Mouse (Mus musculus): ENCODE measurements at regions not wholly inside any gene's neighbourhood (a gene's known extent, or its start where the extent isn't known, plus 50 kb on each side); places are given as distances from the start of the nearest gene placed in this dataset.
A peak's percentile ranks its signal among the peaks of the same experiment; 100 is the strongest.
"Not testable (repeated sequence)": the region's sequence is repeated elsewhere in the genome, so short reads cannot be mapped to it uniquely, and the experiment has no call there.

- DNase-seq: no peak
Measured at GRCm38 (mm10) chr7:138758386-138758785, 87.5 kb upstream of the Ppp2r2d start.

GRCm38 (mm10) chr7:138748442-138748841 is 97.4 kb upstream of the Ppp2r2d start:
- DNase-seq: no peak

GRCm38 (mm10) chr7:138746616-138747015 is 99.3 kb upstream of the Ppp2r2d start:
- no peak for DNase-seq

- DNase-seq: no peak
Measured at GRCm38 (mm10) chr7:138742516-138742845, 103.4 kb upstream of the Ppp2r2d start.

DNA sequence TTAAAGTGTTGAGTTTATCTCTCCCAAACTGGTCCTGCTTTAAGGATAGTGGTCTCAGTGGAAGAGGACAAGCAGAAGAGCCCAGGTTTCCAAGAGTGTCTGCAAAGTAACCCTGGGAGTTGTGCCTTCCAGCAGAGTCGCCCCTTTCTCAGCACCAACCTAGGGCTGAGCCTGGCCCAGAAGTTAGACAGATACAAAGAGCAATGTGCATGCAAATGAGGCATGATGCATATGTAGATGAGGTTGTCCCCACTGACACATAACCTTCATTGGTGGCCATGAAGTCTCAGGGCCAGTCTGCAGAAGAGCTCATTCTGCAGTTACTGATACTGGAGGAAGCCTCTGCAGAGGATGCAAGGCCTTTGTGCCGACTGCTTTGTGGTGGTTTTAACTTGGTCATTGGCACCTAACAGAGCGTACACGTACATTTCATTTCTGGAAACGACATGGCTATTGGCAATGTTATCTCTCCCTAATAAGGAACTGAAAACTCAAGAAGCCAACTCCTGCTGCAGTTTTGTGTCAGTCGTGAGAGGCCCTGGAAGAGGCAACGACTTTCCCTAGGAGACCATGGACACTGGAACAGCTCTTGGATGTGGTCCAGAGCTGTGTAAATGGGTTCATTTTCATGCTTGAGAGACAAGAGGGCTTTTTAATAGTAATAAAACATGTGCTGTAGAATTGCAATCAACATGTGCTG is 103.9 kb upstream of the Ppp2r2d start:
- DNase-seq: no peak

DNA sequence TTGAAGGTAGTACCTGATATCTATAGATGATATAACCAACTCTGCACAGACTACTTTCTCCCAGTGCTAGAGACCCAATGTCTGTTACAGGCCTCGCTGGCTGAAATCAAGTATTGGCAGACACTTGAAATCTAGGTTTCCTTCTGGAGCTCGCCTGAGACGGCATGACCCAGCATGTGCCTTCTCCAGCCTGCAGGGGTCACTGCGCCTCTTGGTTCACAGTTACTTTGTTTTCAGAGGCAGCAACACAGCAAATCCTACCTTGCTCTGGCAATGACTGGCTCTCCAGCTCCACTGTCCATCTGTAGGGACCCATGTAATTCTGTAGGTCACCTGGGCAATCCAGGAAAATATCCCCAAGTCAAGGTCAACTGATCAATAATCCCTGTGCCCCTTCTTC is 111.6 kb upstream of the Ppp2r2d start:
- DNase-seq: peak; percentile 41

- no peak for DNase-seq
Measured at GRCm38 (mm10) chr7:138724829-138725228, 121.0 kb upstream of the Ppp2r2d start.

DNA sequence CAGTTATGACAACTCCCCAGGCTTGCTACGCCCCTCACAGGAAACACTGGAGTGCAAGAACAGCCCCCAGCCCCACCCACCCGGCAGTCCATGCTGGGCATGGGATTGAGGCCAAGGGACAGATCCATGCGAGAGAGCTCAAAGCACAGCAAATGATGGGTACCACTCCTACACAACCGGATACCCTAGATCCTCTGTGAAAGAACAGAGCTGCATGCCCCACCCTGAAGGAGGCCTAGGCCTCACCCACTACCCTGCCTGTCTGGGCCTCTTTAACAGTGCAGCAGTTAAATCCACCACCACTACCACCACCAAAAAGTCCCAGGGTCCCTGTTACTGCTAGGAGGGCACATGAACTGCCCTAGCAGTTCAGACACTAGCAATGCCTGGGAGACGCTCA is 126.3 kb upstream of the Ppp2r2d start:
- DNase-seq: no peak

DNA sequence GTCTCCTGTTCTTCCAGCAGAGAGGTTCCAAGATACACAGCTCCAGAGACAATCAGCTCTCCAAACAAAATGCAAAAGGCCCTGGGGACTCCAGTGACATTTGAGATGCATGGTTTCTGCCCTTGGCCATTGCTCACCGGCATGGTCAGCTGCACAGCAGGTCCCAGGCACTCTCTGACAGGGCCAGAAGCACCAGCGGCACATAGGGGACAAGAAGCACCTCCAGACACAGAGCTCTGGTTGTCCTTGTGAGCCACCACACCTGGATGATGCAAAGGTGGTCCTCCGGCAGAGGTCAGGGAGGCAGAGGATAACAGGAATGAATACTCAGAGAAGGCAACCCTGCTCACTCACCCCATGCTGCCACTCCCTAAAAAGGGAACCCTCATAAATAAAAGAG is 126.8 kb upstream of the Ppp2r2d start:
- no peak for DNase-seq

GRCm38 (mm10) chr7:138714731-138715130 is 131.1 kb upstream of the Ppp2r2d start:
- no peak for DNase-seq

- no peak for DNase-seq
Measured at GRCm38 (mm10) chr7:138708373-138708772, 137.5 kb upstream of the Ppp2r2d start.

DNA sequence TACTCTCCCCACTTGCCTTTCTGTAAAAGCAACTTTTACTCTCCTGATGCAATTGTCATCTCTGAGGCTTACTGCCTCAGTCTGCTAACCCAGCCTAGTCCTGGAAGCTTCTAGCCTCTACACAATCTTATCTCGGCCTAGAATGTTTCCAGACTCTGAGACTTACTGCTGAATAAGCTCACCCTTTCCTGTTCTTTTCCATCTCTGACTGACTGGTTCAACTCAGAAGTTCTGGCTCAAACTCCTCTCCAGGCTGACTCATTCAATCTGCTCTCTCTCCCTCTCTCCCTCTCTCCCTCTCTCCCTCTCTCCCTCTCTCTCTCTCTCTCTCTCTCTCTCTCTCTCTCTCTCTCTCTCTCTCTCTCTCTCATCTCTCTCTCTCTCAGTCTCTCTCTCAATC is 146.3 kb upstream of the Ppp2r2d start:
- DNase-seq: not testable (repeated sequence)

DNA sequence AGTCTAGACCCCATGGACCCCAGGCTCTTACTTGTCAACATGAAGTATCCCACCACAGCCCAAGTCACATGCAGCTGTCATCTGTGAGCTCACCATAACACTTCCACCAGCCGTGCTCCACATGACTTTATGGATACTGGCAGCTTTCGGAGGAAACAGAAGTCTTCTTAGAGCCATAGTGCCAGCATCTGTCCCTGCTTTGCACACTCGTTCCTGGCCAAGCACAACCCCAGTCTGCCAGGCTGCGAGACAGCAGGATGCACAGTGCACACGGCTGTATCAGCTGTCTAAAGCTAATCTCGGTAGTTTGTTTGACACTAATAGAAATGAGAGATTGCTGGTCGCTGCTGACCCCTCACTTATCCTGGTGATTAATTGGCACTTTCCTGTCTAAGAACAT is 163.7 kb upstream of the Ppp2r2d start:
- DNase-seq: no peak

DNA sequence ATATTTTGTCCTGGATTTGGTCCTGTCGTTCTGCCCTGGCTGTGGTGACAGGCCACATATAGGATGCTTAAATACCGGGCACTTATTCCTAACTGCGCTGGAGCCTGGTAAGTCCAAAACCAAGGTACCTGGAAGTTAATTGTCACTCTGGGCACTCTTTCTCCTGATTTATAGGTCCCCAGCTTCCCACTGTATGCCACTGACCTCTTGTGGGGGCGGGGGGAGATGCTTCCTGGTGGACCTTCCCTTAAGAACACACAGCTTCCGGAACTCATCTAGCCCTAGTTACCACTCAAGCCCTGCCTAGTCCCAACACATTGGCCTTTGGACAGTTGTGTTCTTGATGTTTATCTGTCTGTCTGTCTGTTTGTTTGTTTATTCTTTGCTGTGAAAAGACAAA is 165.3 kb upstream of the Ppp2r2d start:
- no peak for DNase-seq

- DNase-seq: no peak
Measured at GRCm38 (mm10) chr7:138679575-138679974, 166.3 kb upstream of the Ppp2r2d start.

GRCm38 (mm10) chr7:138672959-138673358 is 172.9 kb upstream of the Ppp2r2d start:
- DNase-seq: no peak

DNA sequence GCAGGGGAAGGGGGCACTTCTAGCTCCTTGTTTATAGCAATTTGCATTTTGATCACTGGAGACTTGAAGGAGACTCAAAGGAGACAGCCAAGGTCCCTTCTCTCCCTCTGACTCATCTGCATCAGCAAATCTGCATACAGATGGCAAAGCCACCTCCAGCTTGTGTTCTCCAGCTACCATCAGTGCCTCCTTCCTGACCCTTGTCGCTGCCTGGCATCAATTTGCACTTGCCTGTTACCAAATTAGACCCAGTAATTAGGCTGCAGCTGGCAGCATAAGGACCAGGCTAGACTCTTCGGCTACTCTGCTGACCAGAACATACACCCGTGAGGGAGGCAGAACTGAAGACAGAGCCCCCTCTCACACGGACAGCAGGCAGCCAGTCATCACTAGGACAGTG is 177.5 kb upstream of the Ppp2r2d start:
- no peak for DNase-seq

- DNase-seq: no peak
Measured at GRCm38 (mm10) chr7:138660124-138660523, 185.8 kb upstream of the Ppp2r2d start.

DNA sequence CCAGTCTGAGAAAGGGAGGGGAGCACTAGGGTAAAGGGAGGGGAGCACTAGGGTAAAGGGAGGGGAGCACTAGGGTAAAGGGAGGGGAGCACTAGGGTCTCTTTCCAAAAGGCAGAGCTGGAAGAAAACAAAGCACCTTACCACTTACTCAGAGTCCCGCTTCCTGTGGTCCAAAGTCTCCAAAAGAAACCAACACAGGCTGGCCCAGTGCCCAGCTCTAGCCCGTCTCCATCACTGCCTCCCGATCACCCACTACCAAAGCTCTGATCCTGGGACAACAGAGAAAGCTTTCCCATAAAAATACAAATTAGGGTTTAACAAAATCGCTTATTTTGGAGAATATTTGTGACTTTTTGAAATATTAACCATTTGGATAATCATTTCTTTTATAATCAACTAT is 188.4 kb upstream of the Ppp2r2d start:
- DNase-seq: no peak

DNA sequence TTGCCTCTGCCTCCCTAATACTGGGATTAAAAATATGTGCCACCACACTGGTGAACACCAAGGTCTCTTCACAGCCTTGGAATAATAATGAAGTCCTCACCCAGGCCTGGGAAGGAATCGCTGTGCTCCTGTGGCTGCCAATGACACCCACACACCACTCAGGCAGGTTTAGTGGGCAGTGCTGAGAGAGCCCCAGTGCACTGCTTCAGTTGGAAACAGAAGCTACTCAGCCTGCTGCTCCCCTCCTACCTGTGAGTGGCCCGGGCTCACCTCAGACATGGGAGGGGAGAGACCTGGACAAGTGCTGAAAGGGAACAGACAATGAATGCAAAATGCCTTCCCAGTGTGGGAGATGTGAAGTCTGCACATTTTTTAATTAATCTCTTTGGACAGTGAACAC is 188.8 kb upstream of the Ppp2r2d start:
- no peak for DNase-seq

DNA sequence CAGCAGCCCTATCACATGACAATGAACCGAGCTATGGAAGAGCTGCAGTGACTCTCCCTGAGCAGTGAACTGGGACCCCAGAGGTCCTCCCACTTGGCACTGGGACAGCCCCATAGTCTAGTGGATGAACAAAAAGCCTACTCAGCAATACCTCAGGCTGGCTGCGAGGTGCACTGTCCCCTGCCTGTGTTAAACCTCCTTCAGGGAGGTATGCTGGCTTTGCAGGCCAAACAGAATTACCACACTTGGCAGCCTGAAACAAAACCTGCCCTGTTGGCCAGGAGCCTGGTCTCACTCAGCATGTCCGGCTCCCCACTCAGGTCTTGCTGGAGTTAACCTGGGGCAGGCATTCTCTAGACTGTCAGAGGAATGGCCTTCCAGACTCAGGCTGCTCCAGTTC is 189.9 kb upstream of the Ppp2r2d start:
- DNase-seq: no peak

GRCm38 (mm10) chr7:138650946-138651345 is 194.9 kb upstream of the Ppp2r2d start:
- no peak for DNase-seq

DNA sequence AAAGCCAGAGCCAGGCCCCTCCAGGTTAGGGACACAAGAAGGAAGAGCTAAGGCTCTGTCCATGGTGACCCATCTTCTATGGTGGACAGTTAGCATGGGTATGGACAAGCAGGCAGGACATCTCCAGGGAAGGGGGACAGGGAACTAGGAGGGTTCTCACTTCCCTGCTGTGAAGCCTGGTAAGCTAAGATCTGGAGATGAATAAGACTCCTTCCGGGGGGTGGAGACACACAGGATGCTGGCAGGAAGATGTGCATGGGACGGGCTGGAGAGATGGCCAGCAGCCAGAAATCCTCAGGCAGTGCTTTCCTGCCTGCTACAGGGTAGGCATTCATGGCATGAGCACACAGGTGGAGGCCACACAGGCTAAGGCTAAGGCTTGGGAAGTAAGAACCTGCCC is 198.2 kb upstream of the Ppp2r2d start:
- no peak for DNase-seq

DNA sequence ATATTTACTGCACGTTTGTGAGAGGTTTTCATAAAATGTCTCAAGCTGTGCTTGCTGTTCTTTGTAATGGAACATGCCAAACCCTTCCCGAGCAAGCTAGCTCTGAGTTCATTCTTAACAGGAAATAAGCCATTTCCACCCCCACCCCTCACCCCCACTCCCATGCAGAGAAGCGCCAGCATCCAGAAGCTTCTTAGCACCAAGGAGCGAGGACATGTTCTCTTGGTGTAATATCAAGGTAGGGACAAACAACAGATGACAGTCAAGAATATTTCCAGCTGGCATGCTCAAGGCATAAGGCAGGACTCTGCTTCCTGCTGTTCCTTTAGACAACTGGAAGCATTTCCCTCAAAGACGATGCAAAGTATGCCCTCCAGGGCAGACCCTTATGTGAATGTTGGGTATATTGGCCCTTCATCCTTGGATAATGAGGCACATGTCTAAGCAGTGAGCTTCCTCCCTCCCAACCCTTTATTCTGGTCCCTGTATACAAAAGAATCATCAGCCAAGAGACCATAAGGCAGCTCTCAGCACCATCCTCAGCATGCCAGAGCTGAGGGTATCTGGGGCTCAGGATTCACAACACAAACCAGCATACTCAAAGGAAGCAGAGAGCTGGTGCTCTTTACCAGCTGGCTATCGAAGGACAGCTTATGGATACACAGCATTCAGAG is 205.2 kb upstream of the Ppp2r2d start:
- DNase-seq: no peak
